Mouse (Mus musculus): ENCODE results near the gene Krt75.
A peak's percentile ranks its signal among the peaks of the same experiment; 100 is the strongest.

Gene Krt75

DNA sequence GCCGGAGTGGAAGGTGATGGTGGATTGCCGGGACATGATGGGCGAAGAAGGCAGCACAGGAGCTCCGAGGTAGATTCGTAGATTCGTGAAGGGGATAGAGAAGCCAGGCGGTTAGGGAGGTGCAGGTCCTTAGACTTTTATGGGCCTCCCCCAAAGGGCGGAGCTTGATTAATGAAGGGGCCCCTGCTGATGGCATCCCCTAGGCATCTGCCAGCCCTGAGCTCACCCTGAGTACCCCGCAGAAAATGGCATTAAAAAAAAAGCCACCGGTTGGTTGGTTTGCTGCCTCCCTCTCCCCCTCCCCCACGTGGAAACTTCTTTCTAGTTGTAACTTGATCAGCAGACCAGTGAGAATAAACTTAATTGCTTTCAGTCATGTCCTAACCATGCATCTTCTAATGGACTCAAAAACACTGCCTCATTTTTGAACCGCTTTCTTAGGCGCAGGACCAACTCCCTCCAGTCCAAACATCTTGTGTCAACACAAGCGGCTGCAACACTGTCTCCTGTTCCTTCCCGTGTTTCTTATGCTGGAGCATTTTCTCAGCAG is at the start of gene Krt75:
TSS of gene Krt75 (minus strand) at position 109 of the 550 bp plus-strand sequence.
- DNase-seq (ENCODE audit: low spot score), result no peak

DNA sequence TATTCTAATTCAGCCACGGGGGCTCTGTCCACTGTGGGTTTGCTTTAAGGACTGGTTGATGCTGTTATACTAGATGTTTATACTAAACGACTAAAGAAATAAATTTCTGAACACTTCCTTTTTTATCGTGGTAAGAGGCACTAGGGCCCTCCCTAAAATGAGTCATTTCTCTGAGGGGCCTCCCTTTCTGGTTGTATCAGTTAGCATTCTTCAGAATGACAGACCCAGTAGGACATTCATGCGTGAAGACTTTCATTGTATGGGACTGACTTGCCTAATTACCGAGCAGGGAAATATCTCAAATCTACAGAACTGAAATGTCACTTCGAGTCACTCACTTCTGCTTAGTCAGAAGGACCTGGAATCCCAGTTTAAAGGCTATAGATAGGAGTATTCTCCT is 25.4 kb upstream of the Krt75 start:
- DNase-seq (ENCODE audit: low spot score), result no peak

DNA sequence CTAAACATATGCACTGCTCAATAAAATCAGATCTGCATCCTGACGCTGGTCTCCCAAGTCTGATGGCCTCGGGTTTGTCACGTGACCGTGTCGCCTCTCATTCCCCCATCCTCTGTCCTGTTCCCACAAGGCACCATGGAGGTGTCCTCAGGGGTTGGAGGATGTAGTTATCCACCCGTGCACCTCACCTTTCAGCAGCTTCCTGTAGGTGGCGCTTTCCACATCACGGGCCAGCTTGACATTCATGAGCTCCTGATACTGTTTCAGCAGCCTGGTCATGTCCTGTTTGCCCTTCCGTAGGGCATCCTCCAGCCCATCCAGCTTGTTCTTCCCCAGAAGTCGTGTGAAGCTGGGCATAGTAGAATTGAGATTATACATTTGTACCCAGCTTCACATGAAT is 14.5 kb upstream of the Krt75 start:
- no peak for DNase-seq (ENCODE audit: low spot score)

GRCm38 (mm10) chr15:101584456-101584855 is 10.8 kb upstream of the Krt75 start:
- DNase-seq (ENCODE audit: low spot score), result no peak

DNA sequence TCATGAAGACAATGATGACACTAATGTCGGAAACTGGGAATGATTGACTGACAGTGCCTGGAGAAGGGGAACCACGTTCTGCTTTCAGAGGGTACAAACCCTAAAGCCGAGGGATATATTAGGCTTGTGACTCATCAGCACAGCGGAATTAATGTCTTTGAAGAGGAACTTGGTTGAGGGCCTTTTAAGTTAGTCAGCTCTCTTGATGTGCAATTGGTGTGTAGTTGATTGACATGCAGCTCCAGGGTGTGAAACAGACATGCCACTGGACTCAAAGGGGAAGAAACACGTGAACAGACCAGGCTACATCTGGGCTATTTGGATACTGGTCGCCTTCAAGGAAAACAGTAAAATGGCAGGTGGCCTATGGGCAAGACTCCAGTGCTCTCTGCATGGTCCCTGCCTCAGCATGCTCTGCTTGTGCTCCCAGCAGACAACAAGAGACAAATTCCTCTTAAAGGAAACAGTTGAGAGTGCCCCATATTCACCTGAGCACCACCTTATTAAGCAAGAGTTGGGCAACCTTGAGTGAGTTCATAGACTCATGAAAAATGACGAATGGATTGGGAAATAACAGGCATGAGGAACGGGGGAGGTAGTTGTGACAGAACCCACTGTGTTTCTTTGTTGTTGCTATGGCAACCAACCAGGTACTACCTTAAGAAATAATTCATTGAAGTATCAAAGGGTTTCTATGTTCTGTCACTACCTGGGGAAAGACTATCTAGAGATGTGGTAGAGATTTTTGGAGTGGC is 9.7 kb upstream of the Krt75 start:
- DNase-seq (ENCODE audit: low spot score), result no peak

DNA sequence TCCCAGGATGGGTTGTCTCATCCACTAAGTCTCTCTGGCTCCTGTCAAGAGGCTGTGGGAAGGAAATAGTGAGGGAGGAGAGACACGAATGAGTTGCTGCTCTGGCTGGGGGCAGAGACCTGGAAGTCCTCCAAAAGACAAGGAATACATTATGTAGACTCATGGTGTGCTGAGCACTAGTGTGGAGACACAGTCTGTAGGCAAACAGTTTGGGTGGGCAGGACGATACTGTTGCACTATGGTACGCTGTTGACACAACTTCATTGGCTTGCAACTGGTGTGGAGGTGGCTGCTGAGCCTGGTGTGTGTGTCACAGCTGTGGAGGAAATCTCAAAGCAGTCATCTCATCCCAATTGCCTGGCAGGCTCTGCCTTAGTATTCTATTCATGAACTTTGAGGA is 8.0 kb upstream of the Krt75 start:
- no peak for DNase-seq (ENCODE audit: low spot score)

DNA sequence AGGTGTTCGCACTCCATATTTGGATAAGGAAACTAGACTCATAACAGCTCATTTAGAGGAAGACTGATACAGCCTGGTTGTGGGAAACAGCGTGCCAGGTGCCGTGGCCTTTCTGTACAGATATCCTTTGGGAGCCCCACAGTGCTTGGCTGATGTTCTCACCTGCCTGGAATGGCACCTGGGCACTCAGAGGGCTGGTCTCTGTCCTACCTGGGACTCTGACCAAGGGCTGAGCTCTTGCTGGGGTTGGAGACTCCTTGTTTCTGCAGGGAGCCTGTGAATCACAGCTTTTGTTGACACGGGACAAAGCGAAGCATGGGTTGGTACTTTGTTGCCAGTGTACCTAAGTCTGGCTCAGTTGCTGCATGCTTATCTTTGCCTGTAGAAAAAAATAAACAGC is 1.8 kb upstream of the Krt75 start:
- no peak for DNase-seq (ENCODE audit: low spot score)

GRCm38 (mm10) chr15:101567780-101568179 is 5.9 kb downstream of the Krt75 start:
- DNase-seq (ENCODE audit: low spot score), result no peak

DNA sequence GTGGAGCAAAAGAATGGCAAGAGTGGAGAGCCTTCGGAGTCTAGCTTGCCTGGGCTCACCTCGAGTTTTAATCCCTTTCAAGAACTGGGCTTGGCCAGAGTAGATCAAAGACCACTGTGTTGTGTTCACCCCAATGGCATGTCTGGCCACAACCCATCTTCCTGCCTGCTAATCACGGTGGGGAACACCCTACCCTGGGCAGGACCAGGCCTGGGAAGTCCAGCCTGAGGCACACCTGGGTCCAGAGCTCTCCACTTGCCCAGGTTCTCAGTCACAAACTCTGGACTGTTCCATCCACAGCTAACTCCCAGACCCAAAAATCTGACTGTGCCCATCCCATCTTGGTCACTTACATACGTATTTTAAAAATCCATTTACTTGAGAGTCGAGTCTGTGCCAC is 10.9 kb downstream of the Krt75 start, which contains the start of gene Krt90:
TSS of gene Krt90 (minus strand) at position 101 of the 400 bp plus-strand sequence.
- DNase-seq (ENCODE audit: low spot score), result no peak

DNA sequence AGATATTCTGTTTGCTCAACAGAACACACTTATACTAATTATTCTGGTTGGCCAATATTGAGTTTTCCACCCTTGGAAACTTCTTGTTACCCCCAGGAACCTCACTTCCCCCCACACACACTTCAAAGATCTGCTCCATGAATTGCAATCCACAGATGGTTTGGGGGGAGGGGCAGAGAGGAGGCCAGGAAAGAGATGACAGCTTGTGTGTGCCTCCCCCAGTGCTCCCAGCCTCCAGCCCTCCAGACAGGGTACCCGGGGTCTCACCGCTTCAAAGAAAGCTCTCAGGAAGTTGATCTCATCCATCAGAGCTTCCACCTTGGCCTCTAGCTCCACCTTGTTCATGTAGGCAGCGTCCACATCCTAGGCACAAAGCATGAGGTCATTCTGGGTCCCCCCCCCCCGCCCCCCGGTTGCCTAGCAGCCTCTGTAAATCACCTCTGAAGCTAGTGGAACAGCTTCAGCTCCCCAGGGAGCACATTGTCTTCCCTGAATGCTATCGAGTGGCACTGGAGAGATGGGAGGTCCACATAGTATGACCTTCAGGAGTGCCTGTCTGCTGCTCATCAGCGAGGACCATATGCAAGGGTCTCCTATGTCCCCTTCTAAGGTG is 15.6 kb downstream of the Krt75 start:
- DNase-seq (ENCODE audit: low spot score), result no peak

DNA sequence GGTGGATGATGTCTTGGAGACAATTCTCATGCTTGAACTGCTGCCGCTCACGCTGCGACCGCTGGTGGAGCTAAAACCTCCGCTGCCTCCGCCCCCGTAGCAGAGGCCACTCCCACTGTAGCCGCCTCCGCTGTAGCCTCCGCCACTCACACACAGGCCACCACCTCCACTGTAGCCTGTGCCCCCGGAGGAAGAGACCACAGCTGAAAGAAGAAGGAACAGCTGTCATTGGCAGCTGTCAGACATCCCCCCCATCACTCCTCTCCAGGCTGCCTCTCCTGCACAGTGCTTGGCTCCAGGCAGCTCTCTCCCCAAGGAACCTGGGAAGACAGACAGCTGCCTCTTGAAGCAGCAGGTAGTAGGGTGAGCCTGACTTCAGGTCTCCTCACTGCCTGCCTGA is 20.5 kb downstream of the Krt75 start:
- DNase-seq (ENCODE audit: low spot score), result no peak

DNA sequence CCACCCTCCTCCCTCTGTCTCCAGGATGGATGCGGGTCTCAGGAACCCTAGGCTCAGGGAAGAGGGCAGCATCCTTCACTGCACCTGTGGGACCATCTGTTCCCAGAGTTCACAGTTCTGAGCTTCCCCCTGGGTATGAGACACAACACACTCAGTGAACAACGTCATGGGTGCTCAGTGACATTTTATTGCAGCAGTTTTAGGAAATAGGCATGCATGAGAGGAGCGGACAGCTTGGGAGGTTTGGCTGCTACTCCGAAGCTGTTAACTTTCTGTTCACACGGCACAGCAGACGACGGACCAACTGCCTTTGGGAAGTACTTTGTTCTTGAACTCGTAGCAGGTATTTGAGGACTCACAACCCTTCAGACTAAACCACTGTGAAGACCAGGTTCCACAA is 21.5 kb downstream of the Krt75 start:
- no peak for DNase-seq (ENCODE audit: low spot score)

DNA sequence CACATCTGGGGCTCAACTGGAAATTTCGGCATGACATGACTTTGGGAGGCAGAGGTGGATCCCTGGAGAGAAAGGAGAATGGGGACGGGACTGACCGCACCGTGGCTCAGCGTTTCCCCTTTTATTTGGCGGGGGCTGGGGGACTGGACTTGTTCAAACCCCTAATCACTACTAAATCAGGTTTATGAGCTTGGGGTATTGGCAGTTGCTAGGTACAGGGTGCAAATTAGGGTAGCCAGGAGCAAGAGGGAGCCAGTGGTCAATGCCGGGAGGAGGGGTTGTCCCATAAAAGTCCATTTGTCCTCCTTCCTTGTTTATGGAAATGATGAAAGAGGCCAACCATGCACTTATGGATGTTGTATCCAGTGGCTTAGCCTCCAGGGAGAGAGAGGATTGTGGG is 23.1 kb downstream of the Krt75 start, which contains the start of gene Krt82:
TSS of gene Krt82 (minus strand) at position 101 of the 400 bp plus-strand sequence.
- DNase-seq (ENCODE audit: low spot score), result no peak

- DNase-seq (ENCODE audit: low spot score), result no peak
Observed at GRCm38 (mm10) chr15:101544478-101544877, 29.2 kb downstream of the Krt75 start.

- no peak for DNase-seq (ENCODE audit: low spot score)
Observed at GRCm38 (mm10) chr15:101542543-101542942, 31.2 kb downstream of the Krt75 start.

DNA sequence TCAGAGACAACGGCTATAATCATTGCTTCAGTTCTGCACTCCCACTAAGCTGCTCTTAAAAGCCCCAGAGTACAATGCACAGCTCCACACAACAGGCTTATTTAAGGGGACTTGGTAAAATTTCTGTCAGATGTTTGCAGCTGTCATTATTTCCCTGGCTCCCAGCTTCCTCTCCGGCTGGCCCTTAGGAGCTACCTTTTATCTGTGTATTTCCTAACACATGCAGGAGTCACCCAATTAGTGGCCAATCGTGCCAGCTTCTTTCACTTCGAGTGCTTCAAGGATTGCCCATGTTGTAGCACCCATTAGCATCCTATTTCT is 35.2 kb downstream of the Krt75 start:
- no peak for DNase-seq (ENCODE audit: low spot score)

GRCm38 (mm10) chr15:101537864-101538579 is 35.7 kb downstream of the Krt75 start:
- DNase-seq (ENCODE audit: low spot score), result no peak

- no peak for DNase-seq (ENCODE audit: low spot score)
Observed at GRCm38 (mm10) chr15:101536054-101536850, 37.5 kb downstream of the Krt75 start.

GRCm38 (mm10) chr15:101532720-101533119 is 41.0 kb downstream of the Krt75 start, which contains the start of gene Krt84:
Gene Krt84 (minus strand): TSS chr15:101532820.
- DNase-seq (ENCODE audit: low spot score), result no peak

GRCm38 (mm10) chr15:101522556-101523232 is 51.0 kb downstream of the Krt75 start:
- no peak for DNase-seq (ENCODE audit: low spot score)

DNA sequence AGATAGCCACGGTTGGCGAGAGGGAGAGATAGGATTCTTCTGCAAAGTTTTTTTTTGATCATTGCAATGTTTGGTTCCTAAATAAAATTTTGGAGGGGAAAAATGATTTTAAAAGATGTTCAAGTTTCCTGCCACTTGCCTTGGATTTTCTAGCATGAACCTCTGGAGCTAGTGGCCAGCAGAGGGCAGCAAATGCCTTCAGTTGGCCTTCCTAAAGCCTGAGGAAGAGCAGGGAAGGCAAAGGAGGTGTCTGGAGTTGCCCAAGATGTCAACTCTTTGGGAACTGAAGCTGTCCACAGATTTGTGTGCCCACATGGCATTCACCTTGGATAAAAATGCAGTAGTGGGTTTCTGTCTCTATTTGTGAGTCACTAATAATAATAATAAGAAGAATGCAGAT is 53.9 kb downstream of the Krt75 start:
- DNase-seq (ENCODE audit: low spot score), result peak; percentile 49
